Mouse (Mus musculus) MEL-GATA-1-ER (cell line): ENCODE results near the gene Spatc1l.

Experiments
- DNase-seq: peaks from one replicate; pipeline ENCODE4 v3.0.0-alpha.2; 2012; ENCODE audit warnings: low read depth; ENCODE audit errors: extremely low read depth

The Spatc1l gene

DNA sequence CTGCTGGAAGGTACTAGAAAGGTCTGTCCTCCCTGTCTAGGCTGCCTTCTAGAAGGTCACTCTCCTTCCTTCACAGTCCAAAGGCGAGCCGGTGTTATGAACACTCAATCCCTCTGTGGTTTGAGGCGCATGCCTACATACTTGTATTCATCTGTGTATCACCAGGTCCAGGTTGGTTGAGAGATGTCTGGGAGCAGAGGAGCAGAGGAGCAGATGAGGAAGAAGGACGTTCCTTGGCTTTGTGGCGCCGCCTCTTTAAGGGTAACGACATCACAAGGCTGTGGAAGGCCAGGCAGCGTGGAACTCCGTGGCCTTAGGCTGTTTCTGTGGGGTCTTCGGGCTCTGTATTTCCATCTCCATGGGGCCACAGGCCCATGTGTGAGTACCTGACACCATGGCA is at the start of gene Spatc1l:
Gene Spatc1l, plus strand, starts transcription at position 301 of the 400 bp plus-strand sequence.
- DNase-seq: no peak

- peak; percentile 63 for DNase-seq
Observed at GRCm38 (mm10) chr10:76512965-76513583, 49.0 kb upstream of the Spatc1l start.

- no peak for DNase-seq
Observed at GRCm38 (mm10) chr10:76530922-76531321, 31.1 kb upstream of the Spatc1l start.

DNA sequence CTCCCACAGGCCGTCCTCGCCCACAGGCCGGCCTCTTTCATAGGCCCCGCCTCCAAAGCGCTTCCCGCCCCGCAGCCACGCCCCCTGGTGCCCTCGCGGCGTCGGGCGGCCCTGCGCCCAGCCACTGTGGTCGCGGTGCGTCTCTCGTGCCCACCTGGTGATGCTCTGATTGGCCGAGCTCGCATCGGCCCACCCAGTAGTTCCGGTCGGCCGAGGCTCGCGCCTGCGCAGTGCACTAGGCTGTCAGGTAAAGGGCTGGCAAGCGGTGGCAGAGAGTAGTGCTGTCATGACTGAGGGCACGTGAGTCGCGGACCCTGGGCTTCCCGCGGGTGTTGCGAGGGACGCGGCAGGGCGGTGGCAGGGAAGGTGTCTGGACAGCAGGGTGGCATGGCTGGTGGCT is 30.7 kb upstream of the Spatc1l start, which contains the start of gene Lss:
Gene Lss, plus strand, starts transcription at position 214 of the 400 bp plus-strand sequence.
- peak; percentile 87 for DNase-seq

GRCm38 (mm10) chr10:76531828-76532227 is 30.2 kb upstream of the Spatc1l start:
- no peak for DNase-seq

DNA sequence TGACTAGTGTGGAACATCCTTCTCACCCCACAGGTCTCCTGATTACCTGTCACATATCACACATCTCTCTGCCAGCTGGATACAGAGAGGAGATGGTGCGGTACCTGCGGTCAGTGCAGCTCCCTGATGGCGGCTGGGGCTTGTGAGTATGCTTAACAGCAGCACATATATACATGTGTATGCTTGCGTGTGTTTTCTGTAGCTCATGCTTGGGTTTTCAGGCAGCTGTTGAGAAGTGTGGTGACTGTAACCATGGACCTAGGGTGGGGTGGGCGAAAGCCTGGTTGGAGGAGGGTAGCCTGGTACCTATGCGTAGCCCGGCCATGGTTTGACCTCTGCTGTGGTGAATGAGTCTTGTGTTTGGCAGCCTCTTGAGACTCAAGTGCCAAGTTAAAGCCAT is 26.5 kb upstream of the Spatc1l start:
- DNase-seq: no peak

DNA sequence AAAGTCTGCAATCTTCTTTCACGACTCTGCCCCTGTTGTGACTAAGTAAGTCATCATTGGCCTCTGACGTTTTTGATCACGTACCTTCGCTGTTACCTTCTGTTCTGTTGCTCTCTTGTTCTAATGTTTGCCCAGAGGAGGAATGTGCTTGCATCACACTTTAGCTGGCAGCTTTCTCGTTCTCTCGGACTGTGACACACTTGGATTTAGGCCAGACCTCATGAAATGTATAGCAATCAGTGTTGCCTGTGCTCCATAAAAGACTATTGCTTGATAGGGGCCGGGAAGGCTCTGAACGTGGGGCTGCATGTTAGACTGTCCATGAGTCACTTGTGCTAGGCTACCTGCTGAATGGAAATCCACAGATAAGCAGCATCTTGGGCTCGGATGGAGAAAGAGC is 24.5 kb upstream of the Spatc1l start:
- no peak for DNase-seq

DNA sequence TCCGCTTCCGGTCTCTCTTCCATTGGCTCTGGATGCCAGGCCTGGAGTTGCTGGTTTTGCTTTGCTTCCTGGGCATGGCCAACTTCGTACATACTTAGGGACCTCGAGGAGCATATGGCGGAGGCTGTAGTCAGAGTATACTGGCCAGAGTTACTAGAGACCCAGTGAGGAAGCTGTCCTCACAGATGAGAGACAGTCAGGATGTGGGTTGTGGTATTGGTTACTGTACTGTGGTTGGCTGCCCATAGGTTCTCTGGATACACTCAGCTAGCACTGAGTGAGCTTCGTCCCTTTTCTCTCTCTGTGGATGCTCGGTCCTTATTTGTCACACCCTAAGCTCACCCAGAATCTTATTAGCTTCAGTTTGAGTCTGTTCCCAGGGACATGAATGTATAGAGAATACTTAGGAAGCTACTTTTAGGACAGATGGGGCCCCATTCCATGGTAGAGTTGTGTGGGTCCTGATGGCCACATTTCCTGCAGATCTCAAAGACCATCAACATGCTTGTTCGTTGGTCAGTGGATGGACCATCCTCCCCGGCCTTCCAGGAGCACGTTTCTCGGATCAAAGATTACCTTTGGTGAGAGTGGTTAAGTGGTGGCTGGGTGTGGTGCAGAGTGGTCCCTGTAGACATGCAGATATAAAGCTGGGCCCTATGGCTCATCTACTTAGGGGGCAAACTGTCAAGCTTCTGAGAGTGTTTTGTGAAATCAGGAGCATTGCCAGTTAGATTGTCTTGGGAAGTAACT is 20.6 kb upstream of the Spatc1l start:
- no peak for DNase-seq

- DNase-seq: peak; percentile 23
Observed at GRCm38 (mm10) chr10:76542636-76543375, 19.3 kb upstream of the Spatc1l start.

DNA sequence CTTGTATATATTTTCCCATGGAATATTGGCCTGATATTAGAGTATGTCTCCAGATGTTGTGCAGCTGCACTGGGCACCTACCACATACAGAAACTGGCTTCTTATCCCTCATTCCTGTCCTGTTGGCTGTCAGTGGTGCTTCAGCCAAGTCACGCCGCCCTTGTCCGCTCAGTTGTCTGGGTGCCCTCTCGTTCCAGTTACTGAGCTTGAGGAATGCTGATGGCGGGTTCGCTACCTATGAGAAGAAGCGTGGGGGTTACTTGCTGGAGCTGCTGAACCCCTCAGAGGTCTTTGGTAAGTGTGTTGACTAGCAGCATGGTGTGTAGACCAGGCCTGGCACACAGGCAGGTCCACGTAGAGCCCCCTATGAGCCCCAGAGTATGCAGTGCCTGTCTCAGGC is 15.5 kb upstream of the Spatc1l start:
- no peak for DNase-seq

DNA sequence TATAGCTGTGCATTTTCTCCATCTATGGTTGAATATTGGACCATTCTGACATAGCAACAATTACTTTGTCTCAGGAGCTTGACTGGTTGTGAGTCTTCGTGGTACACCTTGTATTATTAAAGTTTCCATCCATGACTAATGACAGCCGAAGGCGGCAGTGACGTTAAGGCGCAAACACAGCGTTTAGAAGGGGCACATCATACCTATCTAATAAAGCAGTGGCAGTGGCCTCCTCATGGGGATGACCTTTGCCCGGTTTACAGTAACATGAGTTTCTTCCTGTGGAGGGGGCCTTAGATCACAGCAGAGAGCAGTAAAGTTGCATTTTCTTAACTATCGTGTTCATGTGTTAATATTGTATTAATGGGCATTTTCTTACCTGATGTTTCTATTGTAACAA is 13.9 kb upstream of the Spatc1l start:
- no peak for DNase-seq

DNA sequence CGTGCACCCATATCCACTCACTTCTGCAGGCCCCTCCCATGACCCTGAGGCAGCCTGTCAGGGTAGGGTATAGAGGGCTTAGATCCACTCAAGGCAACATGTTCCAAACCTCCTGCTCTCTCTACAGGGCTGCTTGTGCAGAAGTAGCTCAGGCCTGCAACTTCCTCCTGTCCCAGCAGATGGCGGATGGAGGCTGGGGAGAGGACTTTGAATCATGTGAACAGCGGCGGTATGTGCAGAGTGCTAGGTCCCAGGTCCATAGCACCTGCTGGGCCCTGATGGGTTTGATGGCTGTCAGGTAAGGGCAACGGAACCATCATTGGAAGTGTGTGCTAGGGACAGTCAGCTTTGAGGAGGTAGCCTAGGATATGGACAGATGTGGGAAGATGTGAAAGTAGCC is 11.6 kb upstream of the Spatc1l start:
- DNase-seq: no peak

- DNase-seq: no peak
Observed at GRCm38 (mm10) chr10:76551556-76551955, 10.5 kb upstream of the Spatc1l start.

DNA sequence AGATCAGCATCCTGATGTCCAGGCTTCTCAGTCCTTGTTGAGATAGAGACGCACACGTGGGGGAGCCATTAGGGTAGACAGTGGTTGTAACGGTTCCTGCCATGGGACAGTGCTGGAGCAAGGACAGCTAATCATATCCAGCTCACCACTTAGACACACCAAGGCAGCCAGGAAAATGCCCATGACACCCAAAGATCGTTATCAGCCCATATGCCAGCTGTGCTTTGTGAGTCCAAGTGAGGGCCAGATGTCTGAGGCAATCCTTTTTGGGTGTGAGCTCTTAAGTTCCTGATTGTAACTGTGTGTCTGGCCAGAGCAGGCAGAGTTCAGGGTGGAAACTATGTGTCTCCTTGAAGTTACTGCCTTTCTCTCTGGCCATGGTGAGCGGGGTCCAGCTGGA is 8.0 kb upstream of the Spatc1l start:
- DNase-seq: no peak

DNA sequence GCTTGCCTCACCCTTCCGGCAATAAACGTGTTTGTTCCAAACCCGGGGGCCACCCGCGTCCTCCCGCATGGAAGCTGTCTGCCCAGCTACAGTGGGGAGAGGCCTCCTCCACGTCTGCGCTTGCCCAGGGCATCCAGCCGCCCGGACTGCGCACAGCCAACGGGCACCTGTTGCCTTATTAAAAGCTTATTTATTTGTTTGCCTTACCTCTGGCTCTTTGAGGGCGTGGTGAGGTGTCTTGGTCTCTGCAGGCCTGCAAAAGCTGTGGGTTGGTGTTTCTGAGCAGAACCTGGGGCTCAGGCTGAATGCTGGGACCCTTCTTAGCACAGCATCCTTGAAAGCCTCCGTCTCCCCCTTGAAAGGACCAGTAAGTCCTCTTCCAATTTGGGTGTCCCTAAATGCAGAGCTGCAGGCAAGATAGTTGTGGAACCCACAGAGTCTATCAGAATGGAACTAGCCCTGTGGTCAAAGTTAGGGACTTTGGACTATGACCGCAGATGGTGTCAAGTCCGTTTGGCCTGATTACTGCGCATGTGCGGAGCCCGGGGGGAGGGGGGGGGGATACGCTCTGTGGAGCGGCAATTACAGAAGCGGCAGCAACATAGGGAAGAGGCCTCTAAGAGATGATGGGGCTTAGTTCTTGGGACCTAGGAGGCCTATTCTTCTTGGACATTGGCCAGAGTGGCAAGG is 8.1 kb downstream of the Spatc1l start:
- DNase-seq: no peak

DNA sequence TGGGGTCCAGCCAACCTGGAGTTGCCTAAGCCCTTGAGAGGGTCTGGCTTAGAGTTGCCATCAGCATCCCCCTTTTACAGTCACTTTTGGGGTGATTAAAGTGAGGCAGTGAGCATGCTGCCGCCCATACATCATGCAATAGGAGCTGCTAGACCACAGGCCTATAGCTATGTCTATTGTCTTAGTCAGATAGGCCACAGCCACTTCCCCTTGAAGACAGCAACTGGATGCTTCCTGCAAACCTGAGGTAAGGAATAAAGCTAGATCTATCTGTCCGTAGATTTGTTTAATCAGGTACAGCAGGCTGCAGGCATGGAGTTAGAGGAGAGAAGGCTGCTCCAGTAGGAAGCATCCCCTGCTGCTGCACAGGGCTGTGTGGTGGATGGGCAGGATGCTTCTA is 9.0 kb downstream of the Spatc1l start:
- DNase-seq: peak; percentile 32

DNA sequence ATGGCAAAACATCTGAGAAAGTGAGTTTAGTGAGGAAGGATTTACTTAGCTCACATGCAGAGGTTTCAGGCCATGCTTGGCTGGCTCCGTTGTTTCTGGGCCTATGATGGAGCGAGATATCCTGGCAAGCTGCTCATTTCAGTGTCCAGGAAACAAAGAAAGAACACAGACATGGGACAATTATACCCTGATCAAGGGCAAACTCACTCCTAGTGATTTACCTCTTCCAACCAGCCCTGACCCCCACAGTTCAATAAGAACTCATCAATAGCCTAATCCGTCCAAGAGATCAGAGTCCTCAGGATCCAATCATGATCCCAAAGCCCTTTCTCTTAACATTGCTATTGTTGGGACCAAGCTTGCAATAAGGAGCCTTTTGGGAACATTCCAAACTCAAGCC is 10.1 kb downstream of the Spatc1l start:
- DNase-seq: no peak

DNA sequence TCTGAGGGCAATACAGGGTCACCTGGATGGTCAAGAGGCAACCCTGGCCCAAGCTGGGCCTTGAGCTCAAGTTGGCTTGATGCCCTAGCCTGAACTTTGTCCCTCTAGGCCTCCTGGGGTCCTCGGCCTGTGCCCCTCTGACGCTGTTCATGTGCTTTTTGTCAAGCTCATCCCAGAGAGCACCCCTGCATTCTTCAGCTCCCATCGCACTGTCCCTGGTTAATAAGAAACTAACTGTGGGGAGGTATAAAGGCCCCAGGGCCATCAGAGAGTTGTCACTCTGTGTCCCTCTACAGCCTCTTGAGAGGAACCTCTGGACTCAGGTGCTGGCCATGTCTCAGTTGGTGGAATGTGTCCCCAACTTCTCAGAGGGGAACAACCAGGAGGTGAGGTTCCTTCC is 13.3 kb downstream of the Spatc1l start, which contains the start of gene Ftcd:
Gene Ftcd, plus strand, starts transcription at position 275 of the 400 bp plus-strand sequence.
- DNase-seq: no peak

- DNase-seq: no peak
Observed at GRCm38 (mm10) chr10:76576920-76577319, 14.8 kb downstream of the Spatc1l start.

DNA sequence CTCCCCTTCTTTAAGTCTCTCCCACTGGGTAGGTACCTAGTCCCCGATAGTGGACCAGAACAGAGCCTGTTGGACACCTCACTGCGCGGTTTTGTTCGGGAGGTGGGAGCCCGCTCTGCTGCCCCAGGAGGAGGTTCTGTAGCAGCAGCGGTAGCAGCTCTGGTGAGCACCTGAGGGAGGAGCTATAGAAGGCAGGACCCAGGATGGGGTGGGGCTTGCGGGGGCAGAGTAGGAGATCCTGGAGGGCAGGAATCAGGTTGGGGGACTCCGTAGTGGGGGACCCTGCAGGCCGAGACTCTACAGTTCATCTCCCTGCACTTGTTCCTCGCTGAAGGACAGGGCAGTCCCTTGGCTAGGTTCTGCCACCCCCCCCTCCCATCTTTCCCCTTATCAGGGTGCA is 22.1 kb downstream of the Spatc1l start:
- no peak for DNase-seq

- no peak for DNase-seq
Observed at GRCm38 (mm10) chr10:76586190-76586589, 24.1 kb downstream of the Spatc1l start.

DNA sequence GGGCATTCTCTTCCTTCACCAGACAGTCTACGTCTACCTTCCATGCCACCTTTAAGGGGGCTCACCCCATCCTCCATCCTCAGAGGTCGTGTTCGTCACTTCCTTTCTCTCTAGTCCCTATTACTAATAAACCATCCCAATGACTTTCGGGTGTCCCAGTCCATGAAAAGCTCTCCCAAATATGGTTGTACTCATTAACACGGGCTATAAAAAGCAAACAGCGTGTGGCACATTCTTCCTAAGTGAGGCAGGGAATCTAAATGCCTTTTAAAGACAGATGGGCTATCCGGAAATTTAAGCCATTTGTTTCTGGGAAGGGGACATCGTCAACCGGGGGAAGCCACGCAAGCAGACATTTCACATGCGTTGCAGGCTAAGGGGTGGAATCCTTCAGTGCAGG is 28.1 kb downstream of the Spatc1l start:
- no peak for DNase-seq
